In genomic region chr17:86145079-86145951, GRCm38 (mm10) we compare ENCODE assay signal across 1 mouse cellular context.
TF ChIP-seq lines count a peak whose summit lies in the region.

TSS of gene Srbd1 (minus strand) at chr17:86145175.

TF ChIP-seq in CH12.LX, 34 proteins besides CTCF, POLR2A, EP300 and RAD21 (continued from another document):
- peak; percentile 74; the same call in 1 of the 2 replicates for TF ChIP-seq SIN3A (IDR thresholded peaks at IDR 0.05; ENCODE audit: low read length)
- no peak for TF ChIP-seq ZC3H11A (IDR thresholded peaks at IDR 0.05; ENCODE audit: low read depth, low read length)
- TF ChIP-seq UBTF (IDR thresholded peaks at IDR 0.05; ENCODE audit: low read depth, low read length) = no peak
- no peak for TF ChIP-seq SMC3 (IDR thresholded peaks at IDR 0.05; ENCODE audit: low read depth, low read length)
- TF ChIP-seq POLR2AphosphoS2 (IDR thresholded peaks at IDR 0.05; ENCODE audit: low read depth, low read length) = no peak
- 0 out of 2 replicates have a peak, but pooled peaks have one; percentile 4 for TF ChIP-seq MEF2A (IDR thresholded peaks at IDR 0.05; ENCODE audit: borderline replicate concordance, low read depth, low read length)
- TF ChIP-seq MAZ (IDR thresholded peaks at IDR 0.05; ENCODE audit: low read depth, low read length) = peak; percentile 40; the same call in 1 of the 2 replicates
- no peak; the same call in 1 of the 2 replicates for TF ChIP-seq MXI1 (IDR thresholded peaks at IDR 0.05; ENCODE audit: low read depth, low read length)
